Mouse (Mus musculus) C2C12 (cell line): ENCODE measurements at regions not wholly inside any gene's neighbourhood (a gene's known extent, or its start where the extent isn't known, plus 50 kb on each side); places are given as distances from the start of the nearest gene placed in this dataset.

Experiments used
- CEBPB ChIP-seq: IDR thresholded peaks from one replicate; pipeline ENCODE4 v1.6.1; 2011; ENCODE audit warnings: low read depth, mild to moderate bottlenecking, control low read depth, moderate library complexity
- CTCF ChIP-seq: IDR thresholded peaks from one replicate; pipeline ENCODE4 v1.5.1; 2011; ENCODE audit not compliant: control insufficient read depth, insufficient read depth, insufficient read length
- MAX ChIP-seq: IDR thresholded peaks from one replicate; pipeline ENCODE4 v1.6.1; 2011; ENCODE audit warnings: mild to moderate bottlenecking, control low read depth
- MYOD1 ChIP-seq: IDR thresholded peaks from one replicate; pipeline ENCODE4 v1.6.1; 2011; ENCODE audit warnings: low read depth; ENCODE audit not compliant: control insufficient read depth, insufficient read length
- MYOG ChIP-seq: IDR thresholded peaks from one replicate; pipeline ENCODE4 v1.6.1; 2011; ENCODE audit not compliant: control insufficient read depth, insufficient read length; ENCODE audit errors: extremely low read depth
- USF1 ChIP-seq: IDR thresholded peaks from one replicate; pipeline ENCODE4 v1.6.1; 2011; ENCODE audit warnings: low read depth, mild to moderate bottlenecking, control low read depth, moderate library complexity

- no peak for TF ChIP-seq CTCF
- no peak for TF ChIP-seq MYOD1
- TF ChIP-seq MAX: no peak
- TF ChIP-seq CEBPB: no peak
- no peak for TF ChIP-seq USF1
- no peak for TF ChIP-seq MYOG
Observed at GRCm38 (mm10) chr9:84350223-84350622, 425.3 kb downstream of the Bckdhb start.
